Mouse (Mus musculus) adrenal gland, postnatal 25 days (tissue): ENCODE measurements around the gene Efhd1. TPM values are rescaled to one million over a fixed set of nuclear protein-coding genes. Genes with fewer than 3 reads are reported as not detected.

Experiments used
- DNase-seq: peaks from one replicate; pipeline ENCODE4 v3.0.0; 2021; ENCODE audit warnings: mixed read lengths
- total RNA-seq: library from RNA; stranded (reverse); gene quantifications from 2 replicates; pipeline ENCODE4 v1.2.3, GENCODE M21; 2021

The Efhd1 gene
- total RNA-seq, 1 experiment from 2014 or later, result 310 TPM

DNA sequence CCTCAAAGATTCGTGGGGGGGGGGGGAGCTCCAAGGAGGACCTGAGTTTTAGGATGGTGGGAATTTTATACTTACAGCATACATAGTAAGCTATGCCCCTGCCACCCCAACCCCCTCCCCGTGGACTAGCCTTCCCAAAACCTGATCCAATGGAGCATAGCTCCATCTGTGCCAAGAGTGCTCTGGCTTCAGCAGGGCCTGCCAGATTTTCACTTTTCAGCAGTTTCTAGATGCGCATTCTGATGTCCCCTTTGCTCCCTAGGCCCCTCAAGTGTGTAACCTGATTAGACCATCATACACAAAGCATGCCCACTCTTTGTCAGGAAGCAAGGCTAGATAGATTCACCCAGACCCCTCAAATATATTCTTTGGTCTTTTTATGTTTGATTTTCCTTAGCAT lies 6.0 kb downstream of the Efhd1 start:
- DNase-seq, result no peak

DNA sequence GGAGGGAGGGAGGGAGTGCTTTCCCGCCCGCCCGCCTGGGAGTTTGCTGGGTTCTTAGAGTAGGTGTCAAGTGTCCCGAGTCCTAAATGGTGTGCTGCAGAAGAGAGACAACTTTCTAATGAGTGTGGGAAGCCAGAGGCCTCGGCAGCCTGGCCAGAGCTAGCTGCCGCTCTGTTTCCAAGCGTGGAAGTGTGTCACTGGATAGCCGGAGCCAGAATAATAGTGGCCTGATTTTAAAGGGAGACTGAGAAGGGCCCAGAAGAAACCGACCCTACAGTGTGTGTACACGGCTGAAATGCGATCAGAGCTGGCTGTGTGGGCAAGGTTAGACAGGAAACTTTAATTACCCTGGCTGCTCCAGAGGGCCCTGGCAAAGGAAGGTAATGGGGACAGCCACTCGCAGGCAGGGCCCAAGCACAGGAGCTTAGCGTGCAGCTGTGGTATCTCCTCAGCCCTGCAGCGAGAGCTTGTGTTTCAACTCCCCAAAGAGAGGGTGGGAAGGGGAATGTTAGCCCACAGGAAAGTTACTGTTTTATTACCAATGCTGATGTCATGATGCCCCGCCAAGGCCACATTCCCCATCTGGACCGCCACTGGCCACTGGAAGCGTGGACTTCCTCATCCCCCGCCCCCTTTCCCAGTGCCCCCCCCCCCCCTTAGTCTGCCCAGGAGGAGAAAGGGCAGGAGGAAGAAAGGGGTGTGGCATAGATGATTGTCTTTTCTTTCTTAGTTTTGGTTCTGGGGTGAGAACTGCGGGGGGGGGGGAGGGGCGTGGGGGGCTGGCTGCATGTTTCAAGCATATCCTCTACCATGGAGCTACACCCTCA lies 6.7 kb downstream of the Efhd1 start:
- DNase-seq, result peak; percentile 41

GRCm38 (mm10) chr1:87271596-87271995 lies 7.4 kb downstream of the Efhd1 start:
- DNase-seq, result no peak

GRCm38 (mm10) chr1:87272462-87272861 lies 8.3 kb downstream of the Efhd1 start:
- peak; percentile 47 for DNase-seq

DNA sequence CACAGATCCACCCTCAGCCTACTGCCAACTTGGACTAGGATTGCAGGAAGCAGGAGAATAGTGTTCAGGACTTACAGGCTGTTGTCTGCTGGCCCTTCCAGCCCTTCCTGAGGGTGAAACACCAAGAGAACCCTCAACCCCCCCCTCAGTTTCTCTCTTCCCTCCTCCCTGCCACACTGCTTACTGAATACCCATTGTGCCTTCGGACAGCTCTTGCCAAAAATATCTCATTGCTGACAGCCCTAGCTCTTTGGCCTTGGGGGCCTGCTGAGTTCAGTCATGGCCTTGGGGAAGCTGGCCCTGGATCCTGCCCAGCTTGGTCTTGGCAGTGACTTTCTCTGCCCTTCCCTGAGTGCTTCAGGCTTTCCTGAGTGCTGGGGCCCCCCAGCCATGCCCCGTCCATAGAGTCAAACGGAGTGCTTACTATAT lies 9.4 kb downstream of the Efhd1 start:
- peak; percentile 83 for DNase-seq

DNA sequence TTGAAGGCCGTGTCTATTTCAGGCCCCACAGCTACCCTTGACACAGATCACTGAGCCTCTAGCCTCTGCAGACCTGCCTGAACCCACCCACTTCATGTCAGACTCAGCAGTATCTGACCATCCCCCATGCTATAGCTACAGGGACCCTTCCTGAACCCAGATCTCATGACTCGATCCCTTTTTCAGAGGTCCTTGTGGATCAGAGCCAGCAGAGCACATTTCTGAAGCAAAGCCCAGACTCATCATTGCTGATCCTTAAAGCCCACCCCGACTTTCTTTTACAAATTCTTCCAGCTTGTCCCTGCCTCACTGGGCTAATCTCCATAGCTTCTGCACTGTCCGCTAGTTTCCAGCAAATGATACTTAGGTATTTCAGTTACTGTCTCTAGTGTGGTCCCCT lies 10.0 kb downstream of the Efhd1 start:
- DNase-seq, result no peak

- no peak for DNase-seq
Observed at GRCm38 (mm10) chr1:87275151-87275550, 11.0 kb downstream of the Efhd1 start.

- DNase-seq, result no peak
Observed at GRCm38 (mm10) chr1:87276056-87276455, 11.9 kb downstream of the Efhd1 start.

GRCm38 (mm10) chr1:87280281-87280680 lies 16.1 kb downstream of the Efhd1 start:
- DNase-seq, result no peak

DNA sequence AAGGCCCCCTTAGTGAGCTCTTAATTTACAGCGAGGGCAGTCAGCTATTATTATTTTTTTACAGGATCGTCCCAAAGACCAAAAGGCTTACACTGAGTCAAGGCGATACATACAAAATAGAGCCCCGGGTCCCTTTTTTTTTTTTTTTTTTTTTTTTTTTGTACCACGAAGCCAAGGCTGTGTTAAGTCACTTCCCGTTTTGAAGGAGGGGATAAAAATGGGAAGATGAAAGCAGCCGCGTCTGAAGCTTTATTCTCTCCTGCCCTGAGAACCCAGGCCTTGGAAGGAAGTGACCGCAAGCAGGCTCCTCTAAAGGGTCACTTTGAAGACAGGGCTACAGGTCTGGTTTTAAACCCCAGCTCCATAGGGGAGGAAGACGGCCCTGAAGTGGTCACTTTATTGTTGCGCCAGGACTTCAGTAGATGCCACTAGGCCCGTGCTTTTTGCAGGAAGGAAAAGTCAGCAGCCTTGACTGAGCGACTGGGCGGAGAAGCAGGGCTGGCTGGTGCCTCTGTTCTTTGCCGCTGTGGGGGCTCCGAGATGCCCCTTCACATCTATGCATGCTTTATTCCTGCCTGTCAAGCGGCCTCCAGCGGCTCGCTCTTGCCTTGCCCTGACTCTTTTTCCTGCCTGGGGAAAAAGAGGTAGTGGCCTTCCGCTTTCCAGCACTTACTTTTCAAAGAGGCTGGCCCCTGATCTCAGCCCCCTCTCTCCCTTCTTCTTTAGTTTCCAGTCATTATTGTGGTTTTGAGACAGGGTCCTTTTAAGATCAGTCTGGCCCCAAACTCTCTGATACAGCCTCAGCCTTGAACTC lies 17.6 kb downstream of the Efhd1 start:
- DNase-seq, result peak; percentile 26

- DNase-seq, result no peak
Observed at GRCm38 (mm10) chr1:87282413-87282788, 18.2 kb downstream of the Efhd1 start.

GRCm38 (mm10) chr1:87283410-87283960 lies 19.3 kb downstream of the Efhd1 start:
- no peak for DNase-seq

GRCm38 (mm10) chr1:87287105-87287504 lies 22.9 kb downstream of the Efhd1 start:
- no peak for DNase-seq

- DNase-seq, result no peak
Observed at GRCm38 (mm10) chr1:87291416-87291815, 27.3 kb downstream of the Efhd1 start.

GRCm38 (mm10) chr1:87292420-87293190 lies 28.4 kb downstream of the Efhd1 start:
- DNase-seq, result peak; percentile 45

DNA sequence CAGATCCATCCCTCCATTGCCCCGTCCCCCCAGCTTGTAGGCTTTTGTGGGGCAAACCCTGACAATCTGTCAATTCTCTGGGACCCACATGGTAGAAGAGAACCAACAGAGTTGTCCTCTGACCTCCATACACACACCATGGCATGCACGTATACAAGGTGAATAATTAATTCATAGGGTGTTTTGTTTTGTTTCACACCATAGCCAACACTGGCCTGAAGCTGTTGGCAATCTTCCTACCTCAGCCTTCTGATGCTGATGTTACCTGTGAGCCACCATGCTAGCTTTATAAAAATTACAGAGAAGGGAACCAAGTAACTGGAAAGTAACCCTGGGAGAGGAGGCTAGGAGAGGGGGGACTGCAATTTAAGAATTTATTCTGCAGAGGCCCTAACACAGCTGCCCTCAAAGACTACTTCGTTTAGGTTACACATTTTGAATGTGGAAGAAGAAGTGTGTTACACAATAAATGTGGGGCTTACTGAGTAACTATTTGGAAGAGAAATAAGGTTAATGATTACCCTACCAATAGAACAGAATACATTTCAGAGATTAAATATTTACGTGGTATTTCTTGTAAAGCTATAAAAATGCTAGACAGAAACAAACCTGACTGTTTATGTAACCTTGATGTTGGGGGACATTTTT lies 30.0 kb downstream of the Efhd1 start:
- DNase-seq, result no peak

DNA sequence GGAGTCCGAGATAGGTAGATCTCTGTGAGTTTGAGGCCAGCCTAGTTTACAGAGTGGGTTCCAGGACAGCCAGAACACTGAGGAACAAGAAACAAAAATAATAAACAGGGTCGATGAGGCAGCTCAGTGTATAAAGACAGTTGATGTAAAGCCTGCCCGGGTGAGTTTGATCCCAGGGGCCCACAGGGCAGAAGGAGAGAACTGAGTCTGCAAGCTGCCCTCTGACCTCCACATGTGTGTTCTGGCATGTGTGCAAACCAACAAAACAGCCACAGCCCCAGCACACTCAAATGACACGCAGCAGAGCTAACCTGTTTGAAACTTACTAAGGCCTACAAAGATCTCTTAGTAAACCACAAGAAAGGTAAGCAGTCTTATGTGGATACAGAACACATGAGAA lies 30.8 kb downstream of the Efhd1 start:
- DNase-seq, result no peak

- no peak for DNase-seq
Observed at GRCm38 (mm10) chr1:87297346-87297925, 33.3 kb downstream of the Efhd1 start.

GRCm38 (mm10) chr1:87300360-87301286 lies 36.5 kb downstream of the Efhd1 start:
- no peak for DNase-seq

DNA sequence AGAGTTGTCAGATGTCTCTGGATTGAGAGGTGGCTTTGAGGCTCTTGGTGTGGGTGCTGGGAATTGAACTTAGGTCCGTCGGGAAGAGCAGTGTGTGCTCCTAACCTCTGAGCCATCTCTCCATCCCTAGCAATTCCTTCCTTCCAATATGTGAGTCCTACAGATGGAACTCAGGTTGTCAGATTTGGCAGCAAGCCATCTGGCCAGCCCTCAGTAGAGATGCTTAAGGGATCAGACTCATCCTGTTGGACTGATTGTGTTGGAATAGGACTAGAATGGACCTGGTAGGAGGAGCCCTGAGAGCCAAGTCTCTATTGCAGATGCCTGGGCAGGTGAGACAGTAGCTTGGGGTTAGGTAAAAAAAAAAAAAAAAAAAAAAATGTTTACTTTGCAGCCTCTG lies 37.8 kb downstream of the Efhd1 start:
- no peak for DNase-seq
